In genomic region chr2:31572051-31572914, GRCm38 (mm10) we compare ENCODE assay signal across 8 mouse cellular contexts. TPM values are rescaled to one million over a fixed set of nuclear protein-coding genes. Genes with fewer than 3 reads are reported as not detected.
DNase-seq lines count a peak whose midpoint lies in the region; ATAC-seq lines count a peak whose summit lies in the region.

Gene Fubp3 (plus strand): TSS chr2:31572651.

- peak within 1 kb of the TSS; percentile 90 for H3K4me3 ChIP-seq in hindbrain, embryonic 14.5 days (replicated peaks; ENCODE audit: low read length)

- WGBS in hindbrain, embryonic 14.5 days, result under 1% methylated on average over 51 of the region's 51 CpGs

- peak; percentile 100 for DNase-seq in R1 (ENCODE audit: low read depth, low spot score)
- peak; percentile 89 to 91 for DNase-seq in cerebellum, postnatal 25 days
- DNase-seq in frontal cortex, postnatal 25 days (ENCODE audit: low spot score in 2 of 2), result peak; percentile 75 to 77
- DNase-seq in hindbrain, embryonic 14.5 days (ENCODE audit: low spot score), result peak; percentile 88
- DNase-seq in layer of hippocampus, postnatal 36 days, result peak; percentile 86 to 90
- peak; percentile 93 for DNase-seq in lung, postnatal 36 days
- peak; percentile 98 for DNase-seq in retina, postnatal 1 day
- peak; percentile 83 to 89 for DNase-seq in urinary bladder, adult 18-20 months (ENCODE audit: low spot score in 2 of 2)

- H3K4me1 ChIP-seq in hindbrain, embryonic 14.5 days (replicated peaks; ENCODE audit: control insufficient read depth, insufficient read depth, low read length), result peaks cover 16% of the 10 kb centered on the region

- peak within 1 kb of the TSS; percentile 88 for H3K27ac ChIP-seq in hindbrain, embryonic 14.5 days

- no peaks in the 10 kb centered on the region; the same call in 1 of the 2 replicates for H3K27me3 ChIP-seq in hindbrain, embryonic 14.5 days (ENCODE audit: control insufficient read depth, insufficient read depth, low read length)

- peak within 1 kb of the TSS; percentile 83 for H3K4me2 ChIP-seq in hindbrain, embryonic 14.5 days (replicated peaks)

- no peaks in the 10 kb centered on the region for H3K36me3 ChIP-seq in hindbrain, embryonic 14.5 days (replicated peaks; ENCODE audit: control insufficient read depth, insufficient read depth)

- no peaks in the 10 kb centered on the region for H3K9me3 ChIP-seq in hindbrain, embryonic 14.5 days (ENCODE audit: control insufficient read depth, low read length)

- ATAC-seq in hindbrain, embryonic 14.5 days (ENCODE audit: low FRiP score), result peak; percentile 98

- H3K9ac ChIP-seq in hindbrain, embryonic 14.5 days, result peak within 1 kb of the TSS; percentile 92

RNA-seq across cellular contexts. Expression of gene Fubp3, which starts in this region (rescaled TPM):
- 43.6 and 45.2 TPM in 2 replicates for polyA plus RNA-seq in hindbrain, embryonic 14.5 days (2014; fragmentation: Nextera tagmentation; extraction: Ambion mirVana)
- 10 to 100 TPM; 32.0 to 39.6 TPM for total RNA-seq in layer of hippocampus, postnatal 36 days (2021)

Comparison
In these comparisons a context has a peak if more than half of its experiments do, and no peak if none do; other contexts are left out.
1. Peak in every context shown above with its lines: DNase-seq, ATAC-seq, H3K4me3 ChIP-seq and H3K27ac ChIP-seq.